Mouse (Mus musculus) urinary bladder, postnatal 14 days (tissue): ENCODE results near the gene Mtrex.

ENCODE experiments used
- DNase-seq: peaks from one replicate; pipeline ENCODE4 v3.0.0; 2021; ENCODE audit warnings: low spot score

The Mtrex gene

DNA sequence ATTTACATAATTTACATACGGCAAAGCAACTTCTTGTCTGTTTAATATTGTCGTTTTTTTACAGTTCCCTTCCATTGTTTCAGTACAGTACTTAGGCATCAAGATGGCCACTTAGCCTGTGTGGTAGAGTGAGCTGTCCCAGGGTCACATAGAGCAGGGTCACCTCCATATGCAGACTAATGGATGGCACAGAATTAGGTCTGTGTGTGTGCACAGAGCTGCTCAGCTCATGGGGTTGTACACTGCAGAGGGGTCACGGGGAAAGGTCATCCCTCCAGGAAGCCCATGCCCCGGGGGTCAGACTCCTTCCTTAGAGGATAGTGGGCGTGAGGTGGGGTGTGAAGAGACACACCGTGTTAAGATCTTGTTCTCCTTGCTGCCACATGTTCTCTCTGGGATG, 101.7 kb downstream of the Mtrex start:
- DNase-seq, result no peak

GRCm38 (mm10) chr13:112823911-112824648, 103.1 kb downstream of the Mtrex start:
- DNase-seq, result no peak

- DNase-seq, result no peak
Measured at GRCm38 (mm10) chr13:112823236-112823910, 103.8 kb downstream of the Mtrex start.

GRCm38 (mm10) chr13:112822413-112822812, 104.8 kb downstream of the Mtrex start:
- no peak for DNase-seq

DNA sequence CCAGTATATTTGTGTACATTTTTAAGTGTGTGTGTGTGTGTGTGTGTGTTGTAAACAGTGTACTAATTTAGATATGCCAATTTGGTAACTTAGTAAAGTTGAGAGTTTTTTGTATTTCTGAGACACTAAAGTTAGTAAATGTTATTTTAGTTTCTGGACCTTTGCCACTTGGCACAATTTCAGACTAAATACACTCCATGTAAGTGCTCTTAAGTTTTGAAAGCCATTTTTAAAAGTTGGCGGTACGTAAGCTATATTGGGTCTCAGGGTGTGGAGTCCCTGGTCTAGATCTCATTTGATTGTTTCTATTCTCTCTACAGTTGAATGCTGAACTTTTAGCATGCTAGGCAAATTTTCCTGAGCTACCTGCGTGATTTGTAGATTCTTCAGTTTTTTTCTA, 109.1 kb downstream of the Mtrex start:
- DNase-seq, result no peak
